Mouse (Mus musculus) heart, postnatal 14 days (tissue): Measurements from ENCODE around the gene Txnrd1. TPM values are rescaled to one million over a fixed set of nuclear protein-coding genes. Genes with fewer than 3 reads are reported as not detected.

Experiments
- DNase-seq, 2 experiments: peaks; one replicate each; pipeline ENCODE4 v3.0.0; 2021 to 2022
- intact Hi-C: fragments of 180-260 bp; cut with DNase I; formaldehyde crosslinking; loops from one replicate; pipeline ENCODE4 v1.15.1; 2025
- total RNA-seq, 2 experiments: library from RNA; stranded (reverse); gene quantifications; 2 replicates each; pipeline ENCODE4 v1.2.3; 2021

Txnrd1 gene
- total RNA-seq, 2 experiments from 2014 or later: 41.5 to 43.9 TPM

DNA sequence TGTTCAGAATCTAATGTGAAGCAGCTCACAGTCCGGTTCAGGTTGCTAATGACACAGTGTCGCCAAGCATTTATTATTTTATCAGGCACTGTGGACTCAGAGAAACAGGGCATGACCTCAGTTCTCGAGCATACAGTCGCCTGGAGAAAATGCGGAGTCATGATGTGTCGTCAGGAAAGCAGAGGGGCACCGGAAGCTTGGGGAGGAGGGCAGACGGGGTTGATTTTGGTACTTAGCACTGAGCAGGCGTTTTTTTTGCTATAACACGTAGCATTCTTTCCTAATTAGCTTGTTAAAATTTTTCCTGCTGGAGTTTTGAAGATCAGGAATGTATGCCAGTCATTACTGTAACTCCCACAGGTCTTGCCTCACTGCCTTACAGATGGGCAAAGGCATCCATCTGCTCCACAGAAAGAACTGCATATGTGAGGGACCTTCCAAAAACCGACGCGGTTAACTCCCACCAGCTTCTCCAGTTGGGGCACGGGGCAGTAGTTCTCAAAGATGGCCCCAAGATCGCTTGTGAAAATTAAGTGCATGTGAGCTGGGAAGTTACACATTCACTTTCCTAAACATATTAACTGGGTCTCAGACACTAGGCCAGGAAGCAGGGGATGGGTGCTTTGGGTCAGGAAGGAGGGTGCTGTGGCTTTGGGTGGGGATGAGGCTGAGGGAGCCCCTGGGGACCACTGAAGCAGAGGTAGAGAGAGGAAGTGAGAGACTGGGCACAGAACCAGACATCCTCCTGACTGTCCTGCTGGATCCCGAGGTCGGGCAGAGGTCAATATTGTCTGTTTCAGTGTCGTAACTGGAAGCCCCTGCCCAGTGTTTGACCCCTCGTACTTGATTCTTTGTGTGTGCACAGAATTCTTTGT, 19.4 kb upstream of the Txnrd1 start:
- no peak for DNase-seq
- intact Hi-C loops: loop anchor here (5.0 kb wide), 1 partner anchor 43 kb away; no protein-coding TSS in a partner anchor

DNA sequence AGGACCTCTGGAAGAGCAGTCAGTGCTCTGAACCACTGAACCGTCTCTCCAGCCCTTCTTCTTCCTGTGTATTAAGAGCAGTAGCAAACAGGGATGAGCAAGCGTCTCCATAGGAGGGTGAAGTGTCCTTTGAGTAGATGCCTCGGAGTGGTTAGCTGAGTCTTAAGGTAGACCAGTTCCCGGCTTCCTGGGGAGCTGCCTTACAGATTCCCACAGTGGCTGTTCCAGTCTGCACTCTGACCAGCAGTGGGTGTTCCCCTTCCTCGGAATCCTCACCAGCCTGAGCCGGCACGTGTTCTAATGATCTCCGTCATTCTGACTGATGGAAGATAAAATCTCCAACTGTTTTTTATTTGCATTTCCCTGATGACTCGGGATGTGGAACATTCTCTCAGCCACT, 17.3 kb upstream of the Txnrd1 start:
- DNase-seq: no peak
- intact Hi-C loops: no loop called here

DNA sequence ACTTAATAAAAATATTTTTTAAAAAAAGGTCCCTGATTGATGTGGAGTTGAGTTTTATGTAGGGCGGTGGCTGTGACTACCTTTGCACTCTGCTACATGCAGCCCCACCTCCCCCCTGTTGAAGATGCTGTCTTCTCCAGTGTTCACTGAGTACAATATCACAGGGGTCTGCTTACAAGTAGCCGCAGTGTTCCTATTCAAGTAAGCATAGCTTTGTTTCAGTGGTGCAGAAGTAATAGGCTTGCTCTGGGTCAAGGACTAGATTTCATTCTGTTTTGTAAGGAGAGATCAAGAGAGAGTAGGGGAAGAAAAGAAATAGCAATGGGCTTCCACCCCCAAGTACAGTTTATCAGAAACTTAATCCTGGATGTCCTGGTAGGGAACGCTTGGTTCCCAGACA, 16.2 kb upstream of the Txnrd1 start:
- no peak for DNase-seq
- intact Hi-C loops: no loop called here

DNA sequence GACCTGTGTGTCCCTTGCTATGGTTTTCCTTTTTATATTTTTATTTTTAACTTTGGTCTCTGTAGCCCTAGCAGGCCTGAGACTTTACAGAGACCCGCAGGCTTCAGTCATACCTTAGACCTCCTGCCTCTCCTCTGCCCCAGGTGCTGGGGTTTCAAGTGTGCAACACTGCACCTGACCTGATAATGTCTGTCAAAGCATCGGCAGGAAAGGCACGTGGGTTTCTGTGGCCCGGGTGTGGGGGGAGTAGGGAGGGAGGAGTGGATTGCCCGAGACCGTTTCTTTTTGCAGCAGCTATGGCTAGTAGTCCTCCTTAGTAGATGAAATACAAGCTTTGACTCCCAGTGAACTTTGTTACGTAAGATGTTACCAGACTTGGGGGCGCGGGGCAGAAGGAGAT, 15.8 kb upstream of the Txnrd1 start:
- intact Hi-C loops: no loop called here
- no peak for DNase-seq

DNA sequence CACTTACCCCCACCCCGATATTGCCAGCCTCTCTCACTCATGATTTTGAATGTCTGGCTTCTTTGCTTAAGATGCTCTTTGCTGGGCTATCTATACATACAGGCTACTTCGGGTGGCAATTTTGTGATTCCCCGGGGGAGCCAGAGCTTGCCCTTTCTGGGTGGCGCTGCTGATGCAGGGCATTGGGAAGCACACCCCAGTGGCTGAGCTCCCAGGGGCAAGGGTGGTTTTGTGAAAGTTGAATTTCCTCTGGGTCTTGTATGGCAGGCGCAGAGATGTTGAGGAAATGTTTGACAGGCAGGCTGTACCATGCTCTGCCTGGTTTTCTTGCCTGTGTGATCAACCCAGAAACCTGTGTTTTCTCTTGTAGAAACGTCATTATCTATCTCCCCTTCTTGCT, 15.1 kb upstream of the Txnrd1 start:
- intact Hi-C loops: no loop called here
- DNase-seq: no peak

DNA sequence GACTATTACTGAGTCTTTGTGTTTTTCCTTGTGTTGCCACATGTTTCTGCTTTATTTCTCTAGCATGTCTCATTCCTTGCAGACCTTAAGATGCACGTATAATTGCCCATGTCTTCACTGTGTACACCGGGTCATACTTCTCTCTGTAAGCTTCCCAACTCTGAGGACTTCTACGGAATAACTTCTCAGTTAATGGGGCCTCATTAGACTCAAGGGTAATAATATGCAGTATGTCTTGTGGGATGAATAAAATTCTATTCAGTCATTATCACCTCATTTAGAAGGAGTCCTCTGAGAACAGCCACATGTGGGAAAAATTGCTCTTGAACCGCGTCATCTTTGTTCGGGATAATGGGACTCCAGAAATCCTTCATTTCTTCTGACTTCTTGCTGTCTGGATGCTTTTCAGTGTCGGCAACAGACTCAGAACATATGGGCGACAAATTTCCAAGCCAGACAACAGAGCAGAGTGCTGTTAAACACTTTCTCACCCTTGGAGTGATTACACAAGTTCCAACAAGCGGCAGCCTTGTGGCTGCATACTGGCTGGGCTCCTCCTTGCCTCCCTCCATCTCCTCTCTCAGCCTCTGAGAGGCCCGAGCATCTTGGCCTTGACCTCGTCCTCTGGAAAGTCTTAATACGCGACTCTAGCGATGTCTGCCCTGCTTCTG, 10.5 kb upstream of the Txnrd1 start:
- DNase-seq: no peak
- intact Hi-C loops: no loop called here

DNA sequence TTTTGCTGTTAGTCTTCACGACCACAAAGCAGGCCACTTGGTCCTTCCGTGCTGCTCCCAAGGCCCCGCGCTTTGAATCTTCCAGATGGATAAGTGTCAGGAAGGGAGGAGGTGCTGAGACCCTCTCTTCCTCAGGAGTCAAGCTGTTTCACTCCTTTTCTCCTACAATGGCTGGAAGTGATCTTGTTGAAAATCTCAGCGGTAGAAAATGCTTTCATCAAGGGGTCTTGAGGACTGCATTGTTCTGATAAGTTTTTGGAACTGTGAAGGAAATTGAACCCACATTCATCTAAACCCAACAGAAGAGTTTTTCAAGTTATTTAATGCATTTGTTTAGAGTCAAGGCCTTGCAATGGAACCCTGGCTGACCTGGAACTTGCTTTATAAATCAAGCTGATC, 10.0 kb upstream of the Txnrd1 start:
- intact Hi-C loops: no loop called here
- DNase-seq: no peak

DNA sequence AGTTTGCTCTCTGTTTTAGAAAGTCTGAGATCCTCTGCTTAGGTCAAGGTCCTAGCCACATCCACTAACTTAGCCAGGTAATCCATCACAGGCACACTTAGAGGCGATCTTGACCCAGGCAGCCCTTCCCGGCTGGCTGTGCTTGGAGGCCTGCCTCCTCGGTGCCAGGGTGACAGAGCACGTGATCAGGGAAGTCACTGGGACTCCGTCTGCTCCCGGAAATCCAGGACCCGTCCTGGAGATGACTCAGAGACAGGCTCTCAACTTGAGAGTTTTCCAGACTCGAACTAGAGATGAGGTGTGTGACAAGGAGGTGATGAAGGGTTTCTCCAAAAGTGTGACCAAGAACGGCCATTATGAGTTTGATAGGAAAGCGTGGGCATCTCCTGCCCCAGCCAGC, 9.2 kb upstream of the Txnrd1 start:
- no peak for DNase-seq

DNA sequence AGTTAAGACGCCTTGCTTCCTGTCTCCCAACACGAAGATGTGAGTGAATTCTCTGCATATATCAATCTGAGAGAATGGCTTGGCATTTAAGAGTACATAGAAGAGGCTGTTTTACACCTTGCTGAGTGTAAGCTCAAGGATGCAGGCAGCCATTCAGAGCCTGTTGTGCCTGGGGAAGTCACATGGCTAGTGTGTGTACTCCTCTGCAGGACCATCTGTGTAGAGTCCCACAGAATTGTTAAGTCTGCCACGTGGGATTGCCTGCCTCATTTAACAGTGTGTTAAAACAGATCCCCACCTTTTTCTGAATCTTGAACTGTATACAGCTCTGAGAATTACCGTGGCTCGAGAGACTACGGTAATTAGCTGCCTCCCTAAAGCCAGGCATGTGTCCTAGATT, 7.2 kb upstream of the Txnrd1 start:
- DNase-seq: no peak
- intact Hi-C loops: no loop called here

More for the DNA sequence above, 9.2 kb upstream of the Txnrd1 start:
- intact Hi-C loops: no loop called here

DNA sequence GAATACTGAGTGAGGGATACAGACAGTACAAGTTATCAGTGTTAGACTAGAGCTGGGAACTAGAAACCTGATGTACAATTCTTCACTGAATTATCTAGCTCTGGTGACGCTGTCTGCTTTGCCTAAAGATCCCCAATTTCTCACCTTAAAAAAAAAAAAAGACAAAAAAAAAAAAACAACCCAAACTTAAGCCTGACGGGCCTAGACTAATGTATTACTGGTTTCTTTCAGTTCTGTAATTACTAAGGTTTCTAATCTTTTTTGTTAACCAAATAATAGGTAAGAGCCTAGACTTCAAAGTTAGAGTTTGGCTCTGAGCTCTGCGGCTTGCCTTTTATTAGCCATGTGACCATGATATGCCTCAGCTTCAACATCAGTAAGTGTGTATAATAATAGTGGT, 2.1 kb downstream of the Txnrd1 start:
- no peak for DNase-seq
- intact Hi-C loops: no loop called here

DNA sequence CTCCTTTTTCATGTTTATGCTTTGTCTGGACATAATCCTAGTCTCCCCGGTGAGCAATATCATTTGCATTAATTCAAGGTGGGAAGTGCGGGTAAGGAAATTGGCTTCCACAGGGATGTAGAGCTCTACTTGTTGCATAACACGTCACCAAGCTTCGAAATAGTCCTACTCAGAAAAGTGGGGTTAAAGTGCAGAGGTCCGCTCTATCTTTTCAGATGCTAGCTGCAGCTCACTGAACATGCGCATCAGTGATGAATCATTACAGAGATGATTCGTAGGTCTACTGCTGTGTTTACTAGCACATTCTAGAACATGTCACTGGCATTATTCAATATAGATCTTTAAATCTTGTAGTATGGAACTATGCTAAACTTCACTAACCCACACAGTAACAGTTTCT, 4.6 kb downstream of the Txnrd1 start:
- DNase-seq: no peak
- intact Hi-C loops: no loop called here

DNA sequence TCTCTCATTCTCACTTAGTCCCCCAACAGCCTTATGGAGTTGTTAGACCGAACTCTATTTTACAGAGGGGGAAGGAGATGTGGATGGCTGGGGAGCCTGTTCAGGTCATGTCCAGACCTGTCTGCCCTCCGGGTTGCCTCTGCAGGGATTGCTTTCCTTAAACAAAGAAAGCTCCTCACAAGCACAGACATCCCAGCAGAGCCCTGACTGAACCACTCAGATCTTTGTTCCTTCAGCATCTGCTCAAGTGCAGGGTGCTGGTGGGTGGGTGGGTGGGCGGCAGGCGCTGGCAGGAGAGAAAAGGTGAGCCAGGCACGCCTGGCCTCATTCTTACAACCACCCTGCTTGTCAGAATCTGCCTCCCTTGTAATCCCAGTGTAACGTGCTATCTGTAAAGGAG, 10.3 kb downstream of the Txnrd1 start:
- intact Hi-C loops: no loop called here
- DNase-seq: no peak

DNA sequence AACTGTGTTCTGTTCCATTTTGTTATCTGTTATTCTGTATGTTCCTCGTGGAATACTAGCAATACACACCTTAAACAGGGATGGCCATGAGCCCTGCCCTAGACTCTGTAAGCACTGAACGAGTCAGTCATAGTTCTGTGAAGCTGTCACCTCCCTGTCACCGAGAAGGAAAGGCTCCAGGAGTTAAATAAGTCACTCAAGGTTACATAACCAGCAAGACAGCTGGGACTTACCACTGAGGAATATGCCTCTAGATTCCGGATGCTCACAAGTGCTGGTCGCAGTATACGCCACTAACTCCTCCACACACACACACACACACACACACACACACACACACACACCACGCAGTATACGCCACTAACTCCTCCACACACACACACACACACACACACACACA, 11.0 kb downstream of the Txnrd1 start:
- DNase-seq: no peak
- intact Hi-C loops: no loop called here

DNA sequence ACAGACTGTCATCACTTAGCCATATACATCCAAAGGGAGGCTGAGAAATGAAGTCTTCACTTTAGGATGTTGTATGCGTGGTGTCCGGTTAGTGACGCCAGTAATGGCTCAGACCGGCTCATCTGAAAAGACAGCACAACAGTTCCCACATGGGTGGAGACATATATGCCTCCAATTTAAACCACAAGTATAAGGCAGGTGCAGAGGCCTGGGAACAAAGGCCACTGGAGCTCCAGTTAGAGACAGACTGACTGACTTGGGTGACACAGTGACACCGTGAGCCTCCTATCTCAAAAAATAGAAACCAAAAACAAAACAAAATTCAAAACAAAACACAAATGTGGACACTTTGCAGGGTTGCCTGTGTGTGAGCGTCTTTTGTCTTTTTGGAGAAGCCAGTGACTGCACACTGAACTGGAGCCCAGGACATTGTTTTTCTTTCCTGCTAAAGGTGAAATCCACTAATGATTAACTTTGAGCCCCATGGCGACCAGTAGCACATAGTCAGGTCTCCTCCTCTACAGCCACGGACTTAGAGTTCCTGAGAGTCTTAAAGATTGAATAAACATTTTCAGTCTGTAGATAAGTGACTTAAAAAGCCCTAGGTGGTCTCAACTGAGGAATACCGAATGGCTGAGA, 14.2 kb downstream of the Txnrd1 start:
- DNase-seq: no peak
- intact Hi-C loops: no loop called here

DNA sequence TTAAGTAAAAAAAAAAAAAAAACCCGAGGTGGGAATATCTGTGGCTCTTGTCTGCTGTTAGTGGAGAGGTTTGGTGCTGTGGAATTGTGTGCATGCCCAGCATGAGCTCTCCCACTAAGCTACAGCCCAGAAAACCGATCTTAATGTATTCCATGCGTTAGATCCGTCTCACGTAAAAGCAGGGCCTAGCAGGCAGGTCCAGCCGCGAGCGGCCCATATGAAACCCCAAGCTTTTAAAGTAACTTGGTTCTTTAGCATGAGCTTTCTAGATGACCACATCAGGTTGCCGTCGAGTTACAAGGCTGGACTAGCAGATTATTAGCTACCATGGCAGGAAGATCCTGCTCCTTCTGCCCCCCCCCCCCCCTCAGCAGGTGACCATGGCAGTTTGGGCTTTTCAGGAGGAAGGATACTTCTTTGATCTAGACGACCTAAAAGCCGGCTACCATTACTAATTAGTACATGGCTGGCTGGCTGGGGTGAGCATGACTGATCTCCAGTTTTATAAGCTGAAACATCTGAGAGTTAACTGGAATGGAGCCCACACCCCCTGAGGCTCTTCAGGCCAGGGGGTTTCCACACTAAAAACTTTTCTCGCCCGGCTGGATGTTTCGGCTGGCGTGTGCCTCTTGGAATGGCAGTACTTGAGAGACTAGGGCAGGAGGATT, 16.1 kb downstream of the Txnrd1 start:
- intact Hi-C loops: no loop called here
- no peak for DNase-seq

DNA sequence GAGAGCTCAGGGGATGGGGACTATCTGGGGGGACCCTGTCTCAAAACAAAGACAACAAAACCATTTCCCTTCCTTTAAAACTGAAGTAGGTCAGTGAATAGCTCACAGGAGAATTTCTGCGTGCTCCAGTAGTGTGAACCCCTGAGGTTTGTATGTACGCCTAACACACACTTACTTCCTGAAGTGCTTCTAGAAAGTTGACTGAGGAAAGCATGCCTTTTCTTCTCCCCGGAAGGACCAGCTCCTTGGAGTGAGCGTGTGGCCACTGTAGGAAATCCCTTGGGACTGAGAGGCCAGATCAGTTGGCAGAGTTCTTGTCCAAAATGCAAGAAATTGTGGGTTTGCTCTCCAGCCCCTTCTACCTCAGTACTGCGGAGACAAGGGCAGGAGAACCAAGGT, 16.6 kb downstream of the Txnrd1 start:
- intact Hi-C loops: no loop called here
- no peak for DNase-seq

DNA sequence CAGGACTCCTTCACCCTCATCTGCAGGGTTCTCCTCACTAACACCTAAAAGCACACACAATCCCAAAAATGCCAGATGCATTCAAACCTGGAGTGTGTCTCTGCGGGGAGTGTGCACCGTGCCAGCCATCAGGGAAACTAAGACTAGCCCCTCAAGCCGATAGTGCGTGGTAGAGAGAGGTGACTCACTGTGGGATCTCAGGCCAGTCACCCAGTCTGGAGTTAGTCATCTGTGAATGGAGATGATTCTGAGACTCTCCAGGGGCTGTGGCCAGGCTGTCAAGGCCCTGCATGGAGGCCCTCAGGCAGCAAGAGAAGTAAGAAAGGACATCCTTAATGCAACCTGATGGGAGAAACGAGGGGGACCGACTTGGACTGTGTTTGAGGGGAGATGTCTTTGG, 18.0 kb downstream of the Txnrd1 start:
- no peak for DNase-seq
- intact Hi-C loops: no loop called here

DNA sequence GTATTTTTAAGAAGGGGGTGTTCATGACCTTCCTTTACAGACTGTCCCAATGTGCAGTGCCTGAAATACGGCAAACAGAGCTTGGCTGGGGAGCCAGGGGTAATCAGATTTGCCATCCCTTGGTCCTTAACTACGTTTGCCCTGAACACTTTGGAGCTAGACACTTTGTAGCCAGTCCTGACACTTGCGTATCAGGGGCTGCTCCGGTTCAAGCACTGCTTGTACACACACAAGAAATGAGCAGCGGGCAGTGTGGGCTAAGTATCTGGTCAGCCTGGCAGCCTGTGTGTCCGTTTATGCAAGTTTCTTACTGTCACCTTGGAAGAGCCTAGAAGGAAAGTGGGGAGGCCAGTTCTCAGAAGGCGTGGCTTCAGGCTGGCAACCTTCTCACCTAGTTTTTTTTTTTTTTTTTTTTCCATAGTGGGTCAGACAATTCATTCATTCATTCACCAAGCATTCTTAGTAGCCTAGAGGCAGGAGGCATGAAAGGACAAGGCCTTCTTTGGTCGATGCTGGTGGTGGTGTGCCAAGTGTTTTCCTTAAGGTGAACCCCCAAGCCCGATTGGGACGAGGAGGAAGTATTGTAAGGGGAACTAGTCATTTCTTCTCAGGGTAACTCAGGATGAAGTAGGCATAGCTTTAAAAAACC, 24.4 kb downstream of the Txnrd1 start:
- intact Hi-C loops: loop anchor here (5.0 kb wide), 1 partner anchor 46 kb away; no protein-coding TSS in a partner anchor
- peak in 1 of 2 experiments; percentile 4 for DNase-seq

DNA sequence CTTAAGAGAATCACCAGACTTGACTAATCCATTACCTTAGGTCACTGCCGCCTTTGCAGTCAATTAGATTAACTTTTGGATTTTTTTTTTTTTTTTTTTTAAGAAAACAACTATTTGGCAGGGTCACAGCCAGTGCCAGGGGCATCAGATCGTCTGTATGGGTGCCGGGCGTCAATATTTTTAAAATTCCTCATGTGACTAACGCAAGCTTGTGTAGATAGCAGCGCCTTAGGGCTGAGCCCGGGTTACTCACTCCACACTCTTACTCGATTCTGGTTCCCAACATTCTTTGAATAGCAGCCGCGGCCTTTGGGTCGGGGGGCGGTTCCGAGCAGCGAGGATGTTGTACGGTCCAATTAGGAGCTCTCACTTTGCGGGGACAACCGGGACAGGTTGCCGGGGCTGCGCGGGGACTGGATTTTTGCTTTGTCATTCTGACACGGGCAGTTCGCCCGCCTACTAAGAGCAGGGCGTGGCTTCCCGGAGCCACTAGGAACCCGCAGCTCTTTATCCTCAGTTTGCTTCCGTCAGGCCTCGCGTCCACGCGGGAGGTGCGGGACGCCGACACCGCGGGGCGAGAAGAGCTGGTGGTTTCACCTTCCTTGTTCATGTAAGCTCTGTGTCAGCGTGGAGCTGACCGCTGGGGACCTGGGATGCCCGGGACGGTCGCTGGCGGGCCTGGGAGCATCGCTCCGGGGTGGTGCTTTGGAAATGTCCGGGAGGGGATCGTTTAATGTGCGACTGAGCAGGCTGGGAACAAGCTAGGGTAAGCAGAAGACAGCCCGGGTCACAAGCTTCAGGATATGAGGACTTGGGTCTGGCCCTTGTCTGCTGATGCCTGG, 25.2 kb downstream of the Txnrd1 start:
- peak; percentile 89 to 92 for DNase-seq
- intact Hi-C loops: loop anchor here (5.0 kb wide), 1 partner anchor 47 kb away; no protein-coding TSS in a partner anchor
